Mouse (Mus musculus): ENCODE results near the gene Olfr1411.

Gene Olfr1411

DNA sequence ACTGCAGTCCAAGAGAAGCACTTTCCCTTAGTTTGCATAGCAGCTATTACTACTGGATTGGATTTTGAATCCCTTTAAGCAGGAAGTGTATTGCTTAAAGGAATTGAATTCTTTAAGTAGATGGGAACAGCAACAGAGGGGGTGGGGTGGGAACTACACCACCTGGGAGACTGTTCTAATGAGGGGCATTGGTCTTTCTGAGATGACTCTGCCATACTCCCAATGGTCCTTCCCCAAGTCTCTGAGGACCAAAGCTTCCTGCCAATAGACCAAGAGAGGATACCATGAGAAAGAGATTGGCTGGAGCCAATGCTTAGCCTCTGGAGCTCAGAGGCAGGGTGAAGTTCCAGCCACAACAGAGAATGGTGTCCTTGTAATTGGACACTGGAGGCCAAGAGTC, at the start of gene Olfr1411:
TSS of gene Olfr1411 (plus strand) at position 301 of the 400 bp plus-strand sequence.
- DNase-seq (ENCODE audit: low spot score in 2 of 2) = no peak

DNA sequence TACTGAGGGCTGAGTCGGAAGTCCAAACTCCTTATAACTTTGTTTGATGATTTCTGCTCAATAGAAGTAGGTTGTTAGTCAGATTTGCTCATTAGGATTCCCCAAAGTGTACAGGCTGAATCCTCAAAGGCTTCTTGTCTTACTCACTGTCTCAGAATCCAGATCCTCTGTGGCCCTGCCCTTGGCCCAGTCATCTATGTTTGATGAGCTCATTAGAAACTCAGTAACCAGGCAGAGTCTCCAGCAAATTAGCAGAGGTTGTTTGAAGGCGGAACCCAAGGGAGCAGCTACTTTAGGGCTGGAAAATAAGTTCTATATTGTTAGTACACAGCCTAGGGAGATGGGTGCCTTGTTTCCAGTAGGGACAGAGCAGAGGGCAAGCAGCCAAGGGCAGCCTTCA, 48.3 kb upstream of the Olfr1411 start:
- no peak for DNase-seq (ENCODE audit: low spot score in 2 of 2)

DNA sequence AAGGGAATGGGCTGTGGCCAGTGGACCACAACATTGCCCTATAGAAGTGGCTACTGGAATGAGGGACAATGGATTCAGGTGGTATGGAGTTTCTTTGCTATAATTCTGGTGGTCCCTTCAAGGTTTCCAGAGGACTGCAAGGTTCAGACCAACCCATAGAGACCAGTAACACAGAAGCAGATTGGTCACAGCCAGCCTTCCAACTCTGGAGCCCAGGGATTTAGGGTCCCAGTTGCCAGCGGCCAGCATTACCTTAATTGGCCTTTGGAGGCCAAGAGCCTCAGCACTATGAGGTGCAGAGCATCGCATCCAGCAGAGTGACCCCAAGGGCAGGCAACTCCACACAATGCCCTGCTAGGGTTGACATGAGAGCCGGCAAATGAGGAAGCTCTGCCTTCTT, 23.2 kb upstream of the Olfr1411 start, which contains the start of gene Olfr1413:
TSS of gene Olfr1413 (plus strand) at position 301 of the 400 bp plus-strand sequence.
- DNase-seq (ENCODE audit: low spot score in 2 of 2) = no peak

DNA sequence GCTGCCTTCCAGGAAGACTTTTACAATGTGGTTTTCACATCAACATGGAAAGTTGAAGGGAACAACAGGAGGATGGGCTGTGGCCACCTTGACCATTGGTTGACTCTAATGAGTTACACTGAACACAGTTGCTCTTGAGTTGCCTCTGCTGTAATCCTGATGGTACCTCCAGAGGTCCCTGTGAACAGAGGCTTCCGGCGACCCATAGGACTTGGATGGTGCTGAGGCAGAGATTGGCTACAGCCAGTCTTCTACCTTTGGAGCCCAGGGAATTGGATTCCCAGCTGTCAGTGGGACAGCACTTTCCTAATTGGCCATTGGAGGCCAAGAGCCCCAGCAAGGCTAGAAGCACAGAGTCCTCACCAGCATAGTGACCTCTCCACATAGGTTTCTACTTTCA, 8.7 kb upstream of the Olfr1411 start, which contains the start of gene Olfr1412:
TSS of gene Olfr1412 (plus strand) at position 301 of the 400 bp plus-strand sequence.
- DNase-seq (ENCODE audit: low spot score in 2 of 2) = no peak

DNA sequence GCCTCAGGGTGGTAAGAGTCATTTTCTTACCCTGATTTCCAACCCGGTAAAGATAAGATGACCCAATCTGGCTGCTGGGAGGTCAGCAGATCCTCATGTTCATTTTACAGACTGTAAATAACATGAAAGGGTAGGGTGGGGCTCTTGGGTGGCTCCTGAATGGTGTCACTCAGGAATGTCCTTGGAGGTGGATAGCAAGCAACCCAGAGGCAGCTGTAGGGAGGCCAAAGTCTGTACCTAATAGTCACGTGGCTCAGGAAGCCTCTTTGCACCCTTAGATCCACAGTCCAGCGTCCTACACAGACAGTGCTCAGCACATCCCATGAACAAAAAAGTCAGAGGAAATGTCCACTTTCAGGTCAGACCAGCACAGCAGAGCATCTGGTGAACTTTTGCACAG, 1.8 kb downstream of the Olfr1411 start:
- DNase-seq (ENCODE audit: low spot score in 2 of 2) = no peak

DNA sequence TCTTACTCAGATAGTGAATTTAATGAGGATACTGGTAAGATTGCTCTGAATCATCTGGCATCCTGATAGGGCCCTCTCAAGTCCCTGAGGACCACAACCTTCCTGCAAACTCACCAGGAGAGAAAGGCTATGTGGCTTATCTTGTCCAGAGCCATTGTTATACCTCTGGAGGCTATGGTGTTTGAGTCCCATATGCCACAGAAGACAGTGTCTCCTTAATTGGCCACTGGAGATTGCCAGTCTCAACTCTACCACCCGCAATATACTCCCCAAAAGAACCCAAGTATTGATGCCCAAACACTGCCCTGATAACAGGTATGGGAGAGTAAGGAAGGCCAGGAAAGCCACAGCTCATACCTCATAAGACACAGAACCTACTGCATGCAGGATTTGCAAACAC, 11.3 kb downstream of the Olfr1411 start, which contains the start of gene Olfr1410:
TSS of gene Olfr1410 (plus strand) at position 301 of the 400 bp plus-strand sequence.
- no peak for DNase-seq (ENCODE audit: low spot score in 2 of 2)

DNA sequence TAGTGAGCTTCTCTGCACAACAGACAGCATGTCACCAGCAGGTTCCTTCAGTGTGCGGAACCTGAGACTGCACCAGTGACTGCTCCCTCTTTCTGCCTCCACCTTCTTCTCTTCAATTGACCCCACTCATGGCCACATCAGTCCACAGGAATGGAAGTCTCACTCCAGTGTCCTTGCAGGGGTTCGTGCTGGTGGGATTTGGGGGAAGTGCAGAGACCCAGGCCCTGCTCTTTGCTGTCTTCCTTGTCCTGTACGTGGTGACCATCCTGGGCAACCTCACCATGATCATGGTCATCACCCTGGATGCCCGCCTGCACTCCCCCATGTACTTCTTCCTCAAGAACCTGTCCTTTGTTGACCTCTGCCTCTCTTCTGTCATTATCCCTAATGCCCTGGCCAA, 13.5 kb downstream of the Olfr1411 start:
- DNase-seq (ENCODE audit: low spot score in 2 of 2) = no peak

DNA sequence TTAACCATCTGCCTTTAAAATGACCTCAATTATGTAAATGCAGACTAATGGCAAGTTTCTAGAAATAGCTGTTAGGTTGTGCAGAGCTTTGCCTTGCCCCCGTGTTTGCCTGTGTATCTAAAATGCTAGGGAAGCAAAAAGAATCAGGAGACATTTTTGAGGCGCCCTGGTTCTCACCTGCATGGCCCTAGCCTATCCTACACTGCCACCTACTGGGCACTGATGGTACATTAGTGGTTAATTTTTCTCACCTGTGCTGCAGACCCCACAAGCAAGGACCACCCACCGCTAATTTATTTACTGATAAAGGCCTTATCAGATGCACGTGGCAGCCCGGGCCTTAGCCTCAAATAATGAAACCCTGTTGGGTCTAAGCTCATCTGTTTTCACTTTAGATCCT, 16.8 kb downstream of the Olfr1411 start:
- DNase-seq (ENCODE audit: low spot score in 2 of 2) = peak; percentile 13 to 36

DNA sequence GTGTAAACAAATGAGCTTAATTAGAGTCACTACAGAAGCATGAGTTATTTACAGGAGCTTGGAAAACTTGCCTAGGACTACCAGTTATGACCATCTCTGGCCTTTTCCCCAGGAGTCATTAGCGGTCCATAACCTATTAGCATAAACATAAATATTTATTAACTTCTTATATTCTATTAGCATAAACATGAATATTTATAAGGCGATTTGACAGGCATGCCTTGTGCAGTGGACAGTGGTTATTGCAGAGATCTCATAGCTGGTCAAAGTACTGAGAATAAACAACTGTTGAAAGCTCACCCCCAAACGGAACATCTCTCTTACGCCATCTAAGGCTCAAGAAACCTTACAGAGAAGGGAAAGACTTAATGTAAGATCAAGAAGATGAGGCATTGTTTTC, 19.0 kb downstream of the Olfr1411 start:
- no peak for DNase-seq (ENCODE audit: low spot score in 2 of 2)

DNA sequence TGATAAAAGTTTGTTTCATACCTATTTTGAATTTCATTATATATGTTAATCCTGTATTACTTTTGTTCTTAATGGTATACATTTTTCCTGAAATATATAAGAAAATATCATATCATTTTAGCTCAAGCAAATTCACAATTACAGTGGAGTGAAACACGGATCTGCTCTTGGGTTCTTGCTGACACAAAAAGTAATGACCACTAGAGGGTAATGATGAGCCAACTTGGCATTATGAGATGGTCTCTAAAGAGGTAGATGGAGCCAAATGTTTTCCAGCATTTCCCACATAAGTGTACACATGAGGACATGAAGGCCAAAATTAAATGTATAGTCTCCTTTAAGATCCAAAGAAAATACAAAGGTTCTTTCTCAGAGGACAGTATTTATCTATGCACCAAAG, 20.3 kb downstream of the Olfr1411 start:
- no peak for DNase-seq (ENCODE audit: low spot score in 2 of 2)

DNA sequence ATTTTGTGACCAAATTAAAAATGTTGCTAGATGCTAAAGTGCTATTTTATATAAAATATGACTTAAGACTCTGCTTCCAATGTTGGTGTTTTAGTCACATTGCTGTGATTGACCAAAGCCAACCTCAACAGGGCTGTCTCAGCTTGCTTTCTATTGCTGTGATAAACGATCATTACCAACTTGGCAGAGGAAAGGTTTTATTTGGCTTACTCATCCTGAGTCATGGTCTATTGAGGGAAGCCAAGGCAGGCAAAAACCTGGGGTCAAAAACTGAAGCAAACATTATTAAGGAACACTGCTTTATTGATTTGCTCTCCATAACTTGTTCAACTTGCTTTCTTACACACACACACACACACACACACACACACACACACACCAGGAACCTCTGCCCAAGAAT, 21.8 kb downstream of the Olfr1411 start:
- peak in 1 of 2 experiments; percentile 14 for DNase-seq (ENCODE audit: low spot score in 2 of 2)

DNA sequence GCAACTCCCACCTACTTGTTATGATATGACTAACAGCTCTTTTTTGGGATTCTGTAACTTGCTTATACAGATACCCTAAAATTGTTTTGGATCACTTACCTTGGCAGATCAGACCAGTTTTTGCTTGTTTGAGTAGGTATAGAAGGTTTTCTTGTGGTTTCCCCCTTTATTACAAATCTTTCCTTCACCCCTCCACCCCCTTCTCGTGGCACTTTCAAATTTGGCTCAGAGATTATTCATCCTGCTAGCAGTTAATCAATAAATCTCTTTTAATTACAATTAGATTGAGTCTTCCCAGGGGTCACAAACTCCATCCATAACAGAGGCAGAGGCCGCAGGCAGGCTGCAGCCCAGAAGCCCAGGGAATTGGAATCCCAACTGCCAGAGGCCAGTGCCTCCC, 23.3 kb downstream of the Olfr1411 start, which contains the start of gene Olfr12:
TSS of gene Olfr12 (plus strand) at position 301 of the 400 bp plus-strand sequence.
- no peak for DNase-seq (ENCODE audit: low spot score in 2 of 2)

DNA sequence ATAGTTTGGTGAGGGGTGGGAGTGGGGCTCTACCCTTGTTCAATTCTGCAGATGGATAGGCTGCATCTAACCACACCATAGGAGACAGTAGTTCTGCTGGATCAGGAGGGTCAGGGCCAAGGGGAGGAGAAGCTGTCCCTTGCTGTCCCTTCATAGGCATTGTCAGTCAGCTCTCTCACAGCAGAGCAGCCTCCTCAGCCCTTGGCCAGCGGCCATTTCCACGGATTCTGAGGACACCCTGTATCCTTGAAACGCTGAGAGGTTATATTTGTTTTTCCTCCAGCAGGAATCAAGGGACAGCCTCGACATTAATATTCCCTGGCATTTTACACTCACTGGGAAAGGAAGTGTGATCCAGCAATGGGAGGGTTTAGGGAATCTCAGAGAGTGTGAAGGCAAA, 24.1 kb downstream of the Olfr1411 start:
- DNase-seq (ENCODE audit: low spot score in 2 of 2) = no peak

DNA sequence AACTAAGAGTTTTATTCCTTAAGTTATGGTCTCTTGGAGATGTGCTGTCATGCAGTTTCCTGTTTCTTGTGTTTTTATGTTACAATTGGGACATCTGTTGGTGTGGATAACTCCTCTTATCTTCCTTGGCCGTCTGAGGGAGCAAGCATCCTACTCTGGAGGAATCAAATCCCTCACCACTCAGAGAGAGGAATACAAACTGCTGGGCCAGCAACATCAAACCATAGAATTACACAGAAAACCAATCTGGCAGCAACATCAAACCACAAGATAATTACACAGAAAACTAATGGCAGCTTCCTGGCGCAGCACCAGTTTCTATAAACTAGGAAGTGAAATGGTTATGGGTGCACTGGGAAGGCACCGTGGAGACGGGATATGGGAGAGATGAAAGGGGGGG, 34.0 kb downstream of the Olfr1411 start:
- no peak for DNase-seq (ENCODE audit: low spot score in 2 of 2)

DNA sequence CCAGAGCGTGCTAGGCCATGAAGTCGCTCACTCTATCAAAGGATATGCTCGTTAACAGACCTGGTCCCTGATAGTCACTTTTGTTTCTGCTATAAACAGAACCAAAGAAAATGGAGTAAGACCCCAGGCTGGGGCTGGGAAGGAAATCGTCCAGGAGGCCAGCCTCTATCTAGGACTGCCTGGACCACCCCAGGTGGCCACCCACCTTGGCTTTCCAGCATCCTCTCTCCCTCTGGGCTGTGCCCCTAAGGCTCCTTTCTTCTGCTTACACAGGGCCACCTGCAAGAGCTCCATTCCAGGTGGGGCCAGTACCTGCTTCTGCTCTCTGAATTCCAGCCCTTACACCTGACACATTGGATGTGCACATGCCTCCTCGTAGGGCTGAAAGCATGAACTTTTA, 38.0 kb downstream of the Olfr1411 start:
- DNase-seq (ENCODE audit: low spot score in 2 of 2) = no peak

DNA sequence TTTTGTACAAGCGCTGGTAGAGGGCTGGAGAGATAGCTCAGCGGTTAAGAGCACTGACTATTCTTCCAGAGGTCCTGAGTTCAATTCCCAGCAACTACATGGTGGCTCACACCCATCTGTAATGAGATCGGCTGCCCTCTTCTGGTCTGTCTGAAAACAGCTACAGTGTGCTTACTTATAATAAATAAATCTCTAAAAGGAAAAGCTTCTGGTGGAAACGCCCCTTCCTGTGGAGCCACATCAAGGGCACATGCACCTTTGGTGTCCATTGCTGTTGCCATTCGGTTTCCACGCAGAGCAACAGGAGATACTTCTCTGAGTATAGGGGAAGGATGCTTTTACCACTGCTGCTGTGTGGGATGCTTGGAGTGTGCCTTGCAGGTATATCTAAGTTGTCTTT, 38.7 kb downstream of the Olfr1411 start:
- DNase-seq (ENCODE audit: low spot score in 2 of 2) = no peak

DNA sequence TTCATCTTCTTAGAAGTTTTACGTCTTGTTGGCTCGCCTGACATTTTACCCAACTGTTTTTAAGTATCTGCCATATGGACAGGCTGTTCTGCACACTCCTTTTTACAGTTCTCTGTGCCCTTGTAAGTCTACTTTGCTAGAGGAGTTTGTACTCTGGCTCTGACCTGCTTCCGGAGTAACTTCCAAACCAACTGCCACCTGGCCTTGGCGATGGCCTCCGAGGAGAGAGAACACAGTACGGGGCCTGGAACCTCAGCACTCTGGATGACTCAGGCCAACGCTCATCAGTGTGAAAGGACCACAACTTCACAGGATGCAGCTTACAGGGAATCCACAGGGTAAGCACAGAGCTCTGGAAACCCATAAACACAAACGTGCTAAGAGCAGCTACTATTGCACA, 39.5 kb downstream of the Olfr1411 start:
- DNase-seq (ENCODE audit: low spot score in 2 of 2) = no peak

DNA sequence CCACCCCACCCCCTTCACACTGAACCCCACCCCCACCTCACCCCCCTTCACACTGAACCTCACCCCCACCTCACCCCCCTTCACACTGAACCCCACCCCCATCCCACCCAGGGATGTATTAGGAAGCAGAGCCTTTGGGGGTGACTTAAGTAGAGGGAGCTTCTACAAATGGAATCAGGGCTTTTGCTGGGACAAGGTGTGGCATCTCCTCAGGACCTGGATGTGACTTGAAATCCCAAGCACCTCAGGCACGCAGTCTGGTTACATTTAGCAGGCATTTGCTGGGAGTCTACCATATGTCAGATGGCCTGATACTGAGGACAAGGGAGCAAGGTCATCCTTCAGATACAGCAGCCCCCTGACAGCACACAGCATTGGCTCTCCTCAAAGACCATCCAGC, 40.4 kb downstream of the Olfr1411 start:
- no peak for DNase-seq (ENCODE audit: low spot score in 2 of 2)

DNA sequence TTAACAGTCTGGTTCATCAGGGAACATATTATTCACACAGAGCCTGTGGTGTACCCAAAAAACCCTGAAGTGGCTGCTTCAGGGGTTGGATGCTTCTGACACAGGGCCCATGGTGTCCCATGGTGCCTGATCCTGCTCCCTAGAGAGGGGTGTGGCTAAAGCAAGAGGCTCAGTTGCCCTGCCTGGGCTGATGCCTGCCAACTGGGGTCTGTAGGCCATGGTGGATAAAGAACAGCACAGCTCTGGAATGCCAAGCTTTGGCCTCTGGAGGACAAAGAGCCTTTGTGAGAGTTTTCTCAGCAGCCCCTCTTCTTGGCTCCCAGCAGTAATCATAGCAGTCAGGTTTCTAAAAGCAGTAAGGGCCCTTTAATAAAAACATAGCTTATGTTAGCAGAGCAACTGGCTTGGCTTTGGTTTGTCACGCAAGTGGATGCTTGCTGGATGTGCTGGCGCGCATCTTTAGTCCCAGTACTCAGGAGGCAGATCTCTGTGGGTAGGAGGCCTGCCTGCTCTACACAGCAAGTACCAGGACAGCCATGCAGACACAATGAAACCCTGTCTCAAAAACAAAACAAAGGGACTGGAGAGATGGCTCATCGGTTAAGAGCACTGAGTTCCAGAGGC, 40.9 kb downstream of the Olfr1411 start:
- no peak for DNase-seq (ENCODE audit: low spot score in 2 of 2)

DNA sequence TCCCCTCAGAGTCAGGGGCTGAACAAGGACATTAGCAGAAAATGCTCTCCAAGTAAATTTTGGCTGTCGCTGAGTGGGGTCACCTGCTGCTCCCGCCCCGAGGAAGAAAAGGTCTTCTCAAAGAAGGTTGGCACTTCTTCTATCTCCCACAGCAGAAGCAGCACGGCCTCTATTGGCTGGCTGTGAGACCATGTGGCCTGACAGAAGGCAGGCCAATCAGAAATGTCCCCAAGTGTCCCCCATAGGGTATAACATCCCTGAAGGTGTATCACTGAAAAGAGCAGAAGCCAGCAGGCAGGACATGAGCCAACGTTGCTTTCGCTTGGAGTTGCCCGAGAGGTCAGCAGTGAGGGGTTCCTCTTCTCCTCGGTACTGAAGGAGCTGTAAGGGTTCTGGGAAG, 41.8 kb downstream of the Olfr1411 start:
- DNase-seq (ENCODE audit: low spot score in 2 of 2) = no peak

DNA sequence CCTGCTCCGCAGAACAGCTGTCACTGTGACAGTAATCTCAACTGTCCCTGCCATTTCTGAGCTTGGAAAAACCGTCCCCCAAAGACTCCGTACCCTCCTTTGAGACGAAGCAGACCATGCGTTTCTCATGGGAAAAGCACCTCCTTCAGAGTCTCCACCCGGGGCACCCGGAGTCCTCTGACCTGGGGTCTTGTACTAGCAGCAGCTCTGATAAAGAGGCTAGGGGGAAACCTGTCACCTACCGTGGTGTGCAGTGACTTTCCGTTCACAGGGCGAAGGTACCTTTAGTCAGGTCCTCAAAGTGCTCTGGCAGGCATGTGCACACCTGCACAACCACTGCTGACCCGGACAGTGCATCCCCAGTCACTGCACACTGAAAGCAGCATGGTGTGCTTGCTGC, 42.5 kb downstream of the Olfr1411 start:
- no peak for DNase-seq (ENCODE audit: low spot score in 2 of 2)

DNA sequence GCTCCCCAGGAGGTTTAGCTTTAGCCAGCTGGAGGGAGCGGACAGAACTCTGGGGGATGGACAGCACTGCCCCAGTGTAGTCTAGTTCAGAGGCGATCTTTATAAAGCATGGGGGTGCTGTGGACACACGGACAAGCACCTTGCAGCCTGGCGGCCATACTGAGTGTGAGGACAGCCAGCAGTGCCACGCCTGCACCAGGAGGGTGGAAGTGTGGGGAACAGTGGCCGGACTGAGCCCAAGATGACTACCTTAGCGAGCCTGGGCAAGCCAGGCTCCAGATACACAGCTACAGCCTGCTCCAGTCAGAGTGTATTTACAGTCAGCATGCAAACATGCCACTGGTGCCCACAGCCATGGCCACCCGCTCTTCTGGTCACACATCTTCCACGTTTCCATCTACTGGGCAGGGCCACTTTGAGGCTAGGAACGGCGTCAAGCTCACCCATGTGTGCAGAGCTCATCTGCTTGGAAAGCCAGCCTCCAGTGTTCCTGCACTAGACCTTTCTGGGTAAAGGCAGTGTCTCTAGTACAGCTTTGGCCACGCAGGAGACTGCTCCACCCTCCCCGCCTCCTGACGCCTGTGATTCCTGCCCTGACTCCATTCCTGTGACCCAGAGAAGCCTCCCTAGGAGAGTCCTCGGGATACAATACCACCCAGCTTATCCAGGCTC, 43.4 kb downstream of the Olfr1411 start:
- no peak for DNase-seq (ENCODE audit: low spot score in 2 of 2)

DNA sequence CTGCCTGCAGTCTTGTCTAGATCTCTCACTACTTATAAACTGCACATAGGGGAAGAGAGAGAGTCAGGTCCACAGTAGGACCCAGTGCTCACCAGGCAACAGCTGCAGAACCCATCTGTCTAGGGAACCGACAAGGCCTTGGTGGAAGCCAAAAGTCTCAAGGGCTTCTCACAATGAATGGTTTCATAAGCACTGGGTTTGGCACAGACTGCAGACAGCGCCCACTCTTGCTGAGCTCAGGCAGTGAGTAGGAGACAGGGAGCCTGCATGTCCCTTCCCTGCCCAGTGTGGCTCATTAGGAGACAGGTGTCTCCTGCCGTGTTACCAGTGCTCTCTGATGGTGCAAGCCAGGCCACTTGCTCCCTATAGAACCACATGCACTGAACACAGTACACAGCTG, 44.0 kb downstream of the Olfr1411 start:
- no peak for DNase-seq (ENCODE audit: low spot score in 2 of 2)

Measured in urinary bladder, postnatal 36 days (tissue).